In the genomic region with DNA sequence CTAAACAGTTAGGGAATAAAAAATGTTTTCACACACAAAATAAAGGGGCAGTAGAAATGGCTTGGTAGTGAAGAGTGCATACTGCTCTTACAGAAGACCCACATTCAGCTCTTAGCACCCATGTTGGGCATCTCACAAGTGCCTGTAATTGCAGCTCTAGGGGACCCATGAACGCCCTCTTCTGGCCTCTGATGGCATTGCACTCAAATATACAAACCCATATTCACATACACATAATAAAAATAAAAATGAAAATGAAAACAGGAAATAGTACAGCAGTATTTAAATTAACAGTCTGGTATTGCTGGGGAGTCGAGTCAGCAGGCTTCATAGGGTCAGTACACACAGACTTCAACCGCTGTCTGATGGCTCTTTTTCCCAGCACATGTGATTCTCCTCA, we compare ENCODE assay signal across 18 mouse cellular contexts. TPM values are rescaled to one million over a fixed set of nuclear protein-coding genes. Genes with fewer than 3 reads are reported as not detected.
DNase-seq lines count a peak whose midpoint lies in the region; ATAC-seq and TF ChIP-seq lines count a peak whose summit lies in the region.
"Had no signal": no experiment of that assay in that cellular context is flagged by ENCODE, and none has a peak within 500 bp of the region (broad histone marks: within the 10 kb centered on the region; RNA-seq: fewer than 3 reads in every experiment).

No protein-coding gene starts in this region.

- no peak for DNase-seq in heart, adult 2 months
- DNase-seq in liver, postnatal 0 days: no peak
- peak; percentile 10 for DNase-seq in ES-CJ7 (ENCODE audit: low read depth, low spot score)
- DNase-seq in splenic B cell, adult 2 months (ENCODE audit: low read depth, low spot score): peak; percentile 10
- no peak for DNase-seq in frontal cortex, postnatal 10 days (ENCODE audit: low spot score in 2 of 2)
- DNase-seq: cerebellum, adult 11 months; heart, postnatal 4 days; kidney, postnatal 4 days; retina, postnatal 1 day; spleen, adult 18-20 months; thymus, postnatal 4 days had no signal

- intact Hi-C loops in heart, adult 2 months (cut with DNase I): loop anchor here (10.0 kb wide), 1 partner anchor 512 kb away; no protein-coding TSS in a partner anchor

- H3K4me1 ChIP-seq in heart, adult 2 months (ENCODE audit: control insufficient read depth, insufficient read depth, low read length): no peaks in the 10 kb centered on the region
- H3K4me1 ChIP-seq in heart, embryonic 11.5 days (ENCODE audit: control insufficient read depth, insufficient read depth, low read length): peaks cover 2% of the 10 kb centered on the region; the same call in 1 of the 2 replicates
- H3K4me1 ChIP-seq in liver, postnatal 0 days (ENCODE audit: insufficient read depth): no peaks in the 10 kb centered on the region
- H3K4me1 ChIP-seq in liver, embryonic 12.5 days: no peaks in the 10 kb centered on the region
- H3K4me1 ChIP-seq: embryonic facial prominence, embryonic 13.5 days; intestine, embryonic 15.5 days; limb, embryonic 15.5 days; neural tube, embryonic 12.5 days had no signal

- no peaks in the 10 kb centered on the region for H3K27me3 ChIP-seq in heart, adult 2 months (ENCODE audit: control insufficient read depth, insufficient read depth, low read length)
- H3K27me3 ChIP-seq in heart, embryonic 11.5 days (ENCODE audit: control insufficient read depth, insufficient read depth, low read length): no peaks in the 10 kb centered on the region
- no peaks in the 10 kb centered on the region for H3K27me3 ChIP-seq in liver, postnatal 0 days (ENCODE audit: insufficient read depth, low read length)
- H3K27me3 ChIP-seq in liver, embryonic 12.5 days (replicated peaks): no peaks in the 10 kb centered on the region
- no peaks in the 10 kb centered on the region for H3K27me3 ChIP-seq in splenic B cell, adult 2 months (ENCODE audit: control insufficient read depth, insufficient read depth, low read length, poor library complexity, severe bottlenecking)
- H3K27me3 ChIP-seq: embryonic facial prominence, embryonic 13.5 days; intestine, embryonic 15.5 days; limb, embryonic 15.5 days; neural tube, embryonic 12.5 days had no signal

- H3K4me2 ChIP-seq in heart, embryonic 11.5 days: no peak overlapping the region
- no peak overlapping the region for H3K4me2 ChIP-seq in liver, postnatal 0 days (ENCODE audit: low read depth, low read length)
- H3K4me2 ChIP-seq in liver, embryonic 12.5 days: no peak overlapping the region
- H3K4me2 ChIP-seq: embryonic facial prominence, embryonic 13.5 days; intestine, embryonic 15.5 days; limb, embryonic 15.5 days; neural tube, embryonic 12.5 days had no signal

- H3K4me3 ChIP-seq in heart, adult 2 months: no peak overlapping the region
- H3K4me3 ChIP-seq in heart, embryonic 11.5 days (ENCODE audit: low read depth, low read length): no peak overlapping the region
- H3K4me3 ChIP-seq in liver, postnatal 0 days (ENCODE audit: low read depth, low read length): no peak overlapping the region
- H3K4me3 ChIP-seq in liver, embryonic 12.5 days: no peak overlapping the region
- H3K4me3 ChIP-seq: embryonic facial prominence, embryonic 13.5 days; intestine, embryonic 15.5 days; limb, embryonic 15.5 days; neural tube, embryonic 12.5 days had no signal

- H3K27ac ChIP-seq in heart, adult 2 months: no peak overlapping the region
- no peak overlapping the region for H3K27ac ChIP-seq in heart, embryonic 11.5 days (ENCODE audit: low read depth, low read length)
- H3K27ac ChIP-seq in liver, postnatal 0 days (ENCODE audit: low read depth): no peak overlapping the region
- H3K27ac ChIP-seq in liver, embryonic 12.5 days: no peak overlapping the region
- H3K27ac ChIP-seq: embryonic facial prominence, embryonic 13.5 days; intestine, embryonic 15.5 days; limb, embryonic 15.5 days; neural tube, embryonic 12.5 days had no signal

- ATAC-seq in heart, embryonic 11.5 days (replicated peaks; ENCODE audit: insufficient number of reproducible peaks, low FRiP score, low TSS enrichment): no peak
- no peak for ATAC-seq in liver, postnatal 0 days
- no peak for ATAC-seq in liver, embryonic 12.5 days
- ATAC-seq: intestine, embryonic 15.5 days; midbrain, embryonic 16.5 days had no signal

- no peak for TF ChIP-seq EP300 in heart, adult 2 months (IDR thresholded peaks at IDR 0.05; ENCODE audit: insufficient read depth, low read depth, low read length)
- TF ChIP-seq EP300 in liver, postnatal 0 days (IDR thresholded peaks at IDR 0.05; ENCODE audit: low read depth): no peak

- peak; percentile 54 for TF ChIP-seq CTCF in heart, adult 2 months (IDR thresholded peaks at IDR 0.05)
- TF ChIP-seq CTCF in liver, postnatal 0 days (IDR thresholded peaks at IDR 0.05; ENCODE audit: low read depth): peak; percentile 47

- H3K9me3 ChIP-seq in heart, embryonic 11.5 days (replicated peaks; ENCODE audit: control insufficient read depth, low read length): no peaks in the 10 kb centered on the region
- no peaks in the 10 kb centered on the region for H3K9me3 ChIP-seq in liver, postnatal 0 days (ENCODE audit: low read length)
- H3K9me3 ChIP-seq in liver, embryonic 12.5 days (replicated peaks): no peaks in the 10 kb centered on the region
- H3K9me3 ChIP-seq: embryonic facial prominence, embryonic 13.5 days; intestine, embryonic 15.5 days; limb, embryonic 15.5 days; neural tube, embryonic 12.5 days had no signal

- H3K79me2 ChIP-seq in heart, adult 2 months (replicated peaks; ENCODE audit: control insufficient read depth, insufficient read depth, low read length): no peaks in the 10 kb centered on the region

- no peak overlapping the region for H3K9ac ChIP-seq in heart, adult 2 months (ENCODE audit: low read depth, low read length)
- no peak overlapping the region for H3K9ac ChIP-seq in heart, embryonic 11.5 days (ENCODE audit: low read depth, low read length)
- no peak overlapping the region for H3K9ac ChIP-seq in liver, postnatal 0 days (replicated peaks)
- no peak overlapping the region for H3K9ac ChIP-seq in liver, embryonic 12.5 days
- H3K9ac ChIP-seq: embryonic facial prominence, embryonic 13.5 days; intestine, embryonic 15.5 days; limb, embryonic 15.5 days; neural tube, embryonic 12.5 days had no signal

- TF ChIP-seq POLR2A in heart, adult 2 months (IDR thresholded peaks at IDR 0.05; ENCODE audit: insufficient read depth, low read depth, low read length): no peak

- no peaks in the 10 kb centered on the region; the same call in 1 of the 2 replicates for H3K36me3 ChIP-seq in heart, adult 2 months (ENCODE audit: control insufficient read depth, insufficient read depth, low read length)
- no peaks in the 10 kb centered on the region for H3K36me3 ChIP-seq in heart, embryonic 11.5 days (ENCODE audit: control insufficient read depth, insufficient read depth, low read length)
- H3K36me3 ChIP-seq in liver, postnatal 0 days (replicated peaks; ENCODE audit: insufficient read depth, low read length): no peaks in the 10 kb centered on the region
- H3K36me3 ChIP-seq in liver, embryonic 12.5 days: no peaks in the 10 kb centered on the region
- no peaks in the 10 kb centered on the region for H3K36me3 ChIP-seq in splenic B cell, adult 2 months (ENCODE audit: control insufficient read depth, insufficient read depth, low read length, poor library complexity, severe bottlenecking)
- H3K36me3 ChIP-seq: embryonic facial prominence, embryonic 13.5 days; intestine, embryonic 15.5 days; neural tube, embryonic 12.5 days had no signal

- WGBS in heart, adult 2 months: 61% methylated on average over 3 of the region's 3 CpGs
- WGBS in heart, embryonic 11.5 days (ENCODE audit: insufficient replicate concordance): 51% methylated on average over 3 of the region's 3 CpGs
- WGBS in liver, postnatal 0 days (ENCODE audit: insufficient replicate concordance): 58% methylated on average over 3 of the region's 3 CpGs
- WGBS in liver, embryonic 12.5 days (ENCODE audit: insufficient replicate concordance): 47% methylated on average over 3 of the region's 3 CpGs

RNA-seq across cellular contexts. Expression of gene Ergic2, which starts 30.1 kb away (rescaled TPM):
- total RNA-seq in heart, adult 2 months (2021): 10 to 100 TPM; 60.0 to 61.0 TPM
- polyA plus RNA-seq in heart, adult 2 months (2012; rRNA removed): 31.4 and 63.3 TPM in 2 replicates
- 176 and 180 TPM in 2 replicates for polyA plus RNA-seq in heart, embryonic 11.5 days (2014; fragmentation: Nextera tagmentation; extraction: Ambion mirVana)
- polyA plus RNA-seq in liver, postnatal 0 days (2015; fragmentation: Nextera tagmentation; extraction: Ambion mirVana): 102 TPM in 2 replicates
- 136 and 146 TPM in 2 replicates for polyA plus RNA-seq in liver, embryonic 12.5 days (2016; fragmentation: Nextera tagmentation; extraction: Ambion mirVana)

Comparison
In these comparisons a context has a peak if more than half of its experiments do, and no peak if none do; other contexts are left out.
1. DNase-seq: peak in ES-CJ7 (single experiment) and splenic B cell, adult 2 months (single experiment); none in heart, adult 2 months (0 of 2), liver, postnatal 0 days (single experiment) and frontal cortex, postnatal 10 days (0 of 2).